Mouse (Mus musculus): ENCODE results near the gene Cd151. TPM values are rescaled to one million over a fixed set of nuclear protein-coding genes. Genes with fewer than 3 reads are reported as not detected.

Gene Cd151
- polyA plus RNA-seq, 1 experiment from 2014 or later = 49.6 TPM

DNA sequence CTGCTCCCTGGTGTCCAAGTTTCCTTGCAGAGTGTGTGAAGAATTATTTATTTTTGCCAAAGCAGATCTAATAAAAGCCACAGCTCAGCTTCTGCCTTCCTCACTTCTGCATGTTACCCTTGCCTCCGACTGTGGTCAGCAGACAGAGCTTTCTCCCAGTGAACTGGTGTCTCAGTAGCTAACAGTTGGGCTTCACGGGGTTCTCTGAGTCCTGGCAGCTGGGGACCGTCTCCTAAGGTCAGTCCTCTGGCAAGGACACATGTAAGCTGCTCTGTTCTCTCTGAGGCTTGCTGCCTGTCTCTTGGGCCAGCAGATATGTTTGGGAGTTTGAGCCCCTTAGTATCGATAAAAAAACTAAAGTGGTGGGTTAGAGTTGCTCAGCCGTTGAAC is 7.2 kb upstream of the Cd151 start:
- no peak overlapping the region for H3K4me3 ChIP-seq (ENCODE audit: low read depth, low read length)
- H3K4me1 ChIP-seq (ENCODE audit: insufficient read depth, low read depth, low read length) = peaks cover 40% of the 10 kb centered on the region
- DNase-seq (ENCODE audit: low spot score) = peak; percentile 20
- 42% methylated on average over 5 of the region's 5 CpGs for WGBS
- no peaks in the 10 kb centered on the region; the same call in 1 of the 2 replicates for H3K27me3 ChIP-seq (replicated peaks; ENCODE audit: insufficient read depth, low read length)
- ATAC-seq = no peak
- H3K36me3 ChIP-seq (ENCODE audit: insufficient read depth, low read length) = peaks cover 22% of the 10 kb centered on the region
- no peak overlapping the region for H3K9ac ChIP-seq (replicated peaks; ENCODE audit: low read depth)
- 0 out of 2 replicates have a peak overlapping the region, but pooled peaks have one; percentile 4 for H3K27ac ChIP-seq (ENCODE audit: low read length)
- no peaks in the 10 kb centered on the region for H3K9me3 ChIP-seq (ENCODE audit: low read length)
- TF ChIP-seq EP300 (IDR thresholded peaks at IDR 0.05) (no peak), CTCF (IDR thresholded peaks at IDR 0.05) (no peak)
- no peak overlapping the region for H3K4me2 ChIP-seq (replicated peaks; ENCODE audit: low read depth, low read length)

DNA sequence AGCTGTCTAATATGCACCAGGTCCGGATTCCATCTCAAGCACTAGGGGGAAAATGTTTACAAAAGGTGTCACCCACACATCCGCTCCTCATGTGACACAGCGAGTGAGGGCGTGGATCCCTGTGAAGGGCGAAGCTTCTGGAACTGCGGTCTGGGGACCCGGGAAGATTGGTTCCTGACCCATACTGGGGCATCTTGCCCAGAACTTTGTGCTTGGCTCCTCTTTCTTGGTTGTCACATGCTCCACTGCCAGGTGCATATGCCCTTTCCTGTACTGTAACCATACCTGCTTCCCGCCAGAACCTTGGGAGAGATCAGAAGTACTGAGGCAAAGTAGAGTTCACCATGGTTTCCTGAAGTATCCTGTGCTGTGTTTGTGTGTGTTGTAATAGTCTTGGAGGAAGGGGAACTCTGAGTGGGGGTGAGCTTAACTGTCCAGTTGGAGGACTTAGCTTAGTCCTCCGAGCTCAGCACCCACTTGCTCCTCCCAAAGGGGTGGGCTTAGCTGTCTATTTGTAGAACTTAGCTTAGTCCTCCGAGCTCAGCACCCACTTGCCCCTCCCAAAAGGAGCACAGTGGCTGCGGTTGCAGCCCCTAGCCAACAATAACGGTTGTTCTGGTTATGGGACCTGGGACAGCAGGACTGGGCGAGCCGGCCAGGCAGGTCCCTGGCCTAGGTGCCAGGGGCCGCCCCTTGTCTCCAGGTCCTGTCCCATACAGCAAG is 6.6 kb upstream of the Cd151 start, which contains the start of gene Cracr2b:
Gene Cracr2b, plus strand, starts transcription at position 704 of the 723 bp plus-strand sequence.
- Histone ChIP-seq H3K27me3 (replicated peaks; ENCODE audit: insufficient read depth, low read length) (no peaks in the 10 kb centered on the region; the same call in 1 of the 2 replicates), H3K4me2 (replicated peaks; ENCODE audit: low read depth, low read length) (peak within 1 kb of the TSS; percentile 89), H3K9ac (replicated peaks; ENCODE audit: low read depth) (peak within 1 kb of the TSS; percentile 65), H3K27ac (ENCODE audit: low read length) (peak within 1 kb of the TSS; percentile 89), H3K36me3 (ENCODE audit: insufficient read depth, low read length) (peaks cover 22% of the 10 kb centered on the region), H3K9me3 (ENCODE audit: low read length) (no peaks in the 10 kb centered on the region), H3K4me1 (ENCODE audit: insufficient read depth, low read depth, low read length) (peaks cover 41% of the 10 kb centered on the region), H3K4me3 (ENCODE audit: low read depth, low read length) (peak within 1 kb of the TSS; percentile 55)
- DNase-seq (ENCODE audit: low spot score) (peak; percentile 82), ATAC-seq (peak; percentile 24)
- TF ChIP-seq EP300 (IDR thresholded peaks at IDR 0.05) (no peak), CTCF (IDR thresholded peaks at IDR 0.05) (0 out of 2 replicates have a peak, but pooled peaks have one; percentile 2)
- 31% methylated on average over 15 of the region's 15 CpGs for WGBS

DNA sequence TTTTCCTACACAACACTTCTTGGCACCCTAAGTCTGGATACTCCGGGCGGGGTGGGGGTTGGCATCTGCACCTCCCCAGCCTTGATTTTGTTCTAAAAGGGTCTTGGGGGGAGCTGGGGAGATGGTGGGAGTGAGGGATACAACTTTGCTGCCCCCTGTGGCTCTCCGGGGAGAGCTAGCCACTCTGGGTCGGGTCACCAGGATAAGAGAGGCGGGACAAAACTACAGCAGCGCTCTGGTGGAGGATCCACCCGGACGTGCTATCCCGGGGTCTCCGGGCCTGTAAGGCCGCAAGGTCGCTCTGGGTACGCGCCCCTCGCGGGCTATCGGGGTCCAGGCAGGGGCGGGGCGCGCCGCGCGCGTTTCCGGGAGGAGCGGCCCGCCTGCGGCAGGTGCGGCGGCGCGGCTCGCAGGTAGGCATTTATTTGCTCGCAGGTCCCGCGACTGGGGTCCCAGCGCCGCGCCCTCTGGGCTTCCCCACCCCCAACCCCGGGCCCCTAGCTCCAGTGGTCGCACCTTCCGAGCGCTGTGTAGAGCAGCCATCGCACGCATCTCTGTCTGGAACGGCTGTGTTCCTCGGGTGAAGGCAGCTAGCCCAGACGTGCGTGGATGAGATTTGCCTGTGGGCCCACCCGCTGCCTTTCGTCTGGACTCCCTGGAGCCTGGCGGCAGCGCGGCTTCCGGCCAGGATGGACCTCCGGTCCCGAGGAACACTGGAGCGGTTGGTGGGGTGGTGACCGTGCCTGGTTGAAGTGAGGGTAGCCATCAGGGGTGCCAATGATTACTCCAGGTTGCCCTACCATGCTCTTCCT is 5.5 kb upstream of the Cd151 start:
- DNase-seq (ENCODE audit: low spot score) = peak; percentile 69
- TF ChIP-seq EP300 (IDR thresholded peaks at IDR 0.05) (no peak), CTCF (IDR thresholded peaks at IDR 0.05) (peak; percentile 47)
- H3K4me3 ChIP-seq (ENCODE audit: low read depth, low read length) = peak overlapping the region; percentile 55
- peak overlapping the region; percentile 65 for H3K9ac ChIP-seq (replicated peaks; ENCODE audit: low read depth)
- 2% methylated on average over 36 of the region's 59 CpGs for WGBS
- H3K27ac ChIP-seq (ENCODE audit: low read length) = peak overlapping the region; percentile 89
- H3K9me3 ChIP-seq (ENCODE audit: low read length) = no peaks in the 10 kb centered on the region
- peaks cover 37% of the 10 kb centered on the region for H3K4me1 ChIP-seq (ENCODE audit: insufficient read depth, low read depth, low read length)
- ATAC-seq = peak; percentile 12
- no peaks in the 10 kb centered on the region; the same call in 1 of the 2 replicates for H3K27me3 ChIP-seq (replicated peaks; ENCODE audit: insufficient read depth, low read length)
- H3K36me3 ChIP-seq (ENCODE audit: insufficient read depth, low read length) = peaks cover 22% of the 10 kb centered on the region
- H3K4me2 ChIP-seq (replicated peaks; ENCODE audit: low read depth, low read length) = peak overlapping the region; percentile 89

DNA sequence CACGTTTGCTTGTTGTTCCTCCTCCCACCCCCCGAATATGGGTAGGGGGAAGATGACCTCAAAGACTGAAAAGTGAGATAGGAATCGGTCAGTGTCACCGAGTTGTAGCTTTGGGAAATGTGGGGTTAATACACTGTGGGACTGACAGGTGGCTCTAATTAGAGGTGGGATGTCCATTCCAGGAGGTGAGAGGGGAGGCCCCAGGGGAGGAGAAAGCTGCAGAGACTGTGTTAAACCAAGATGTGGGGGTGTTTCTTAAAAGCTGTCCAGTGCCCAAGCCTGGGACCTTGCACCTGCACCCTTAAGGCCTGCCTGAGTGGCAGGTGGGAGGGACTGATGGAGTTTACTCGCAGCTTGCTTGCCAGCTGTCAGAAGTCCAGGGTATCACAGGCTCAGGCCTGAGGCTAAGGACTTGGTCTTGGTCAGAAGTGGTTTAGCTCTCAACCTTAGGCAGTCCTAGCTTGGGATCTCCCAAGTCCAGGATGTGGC is 4.8 kb upstream of the Cd151 start:
- no peak for TF ChIP-seq EP300 (IDR thresholded peaks at IDR 0.05)
- no peak for TF ChIP-seq CTCF (IDR thresholded peaks at IDR 0.05)
- Histone ChIP-seq H3K4me2 (replicated peaks; ENCODE audit: low read depth, low read length) (peak overlapping the region; percentile 89), H3K4me1 (ENCODE audit: insufficient read depth, low read depth, low read length) (peaks cover 38% of the 10 kb centered on the region), H3K27ac (ENCODE audit: low read length) (peak overlapping the region; percentile 89), H3K9ac (replicated peaks; ENCODE audit: low read depth) (peak overlapping the region; percentile 65), H3K36me3 (ENCODE audit: insufficient read depth, low read length) (peaks cover 21% of the 10 kb centered on the region), H3K4me3 (ENCODE audit: low read depth, low read length) (peak overlapping the region; percentile 55), H3K9me3 (ENCODE audit: low read length) (no peaks in the 10 kb centered on the region), H3K27me3 (replicated peaks; ENCODE audit: insufficient read depth, low read length) (no peaks in the 10 kb centered on the region; the same call in 1 of the 2 replicates)
- ATAC-seq = peak; percentile 13
- WGBS = 14% methylated on average over 5 of the region's 5 CpGs
- DNase-seq (ENCODE audit: low spot score) = peak; percentile 86

DNA sequence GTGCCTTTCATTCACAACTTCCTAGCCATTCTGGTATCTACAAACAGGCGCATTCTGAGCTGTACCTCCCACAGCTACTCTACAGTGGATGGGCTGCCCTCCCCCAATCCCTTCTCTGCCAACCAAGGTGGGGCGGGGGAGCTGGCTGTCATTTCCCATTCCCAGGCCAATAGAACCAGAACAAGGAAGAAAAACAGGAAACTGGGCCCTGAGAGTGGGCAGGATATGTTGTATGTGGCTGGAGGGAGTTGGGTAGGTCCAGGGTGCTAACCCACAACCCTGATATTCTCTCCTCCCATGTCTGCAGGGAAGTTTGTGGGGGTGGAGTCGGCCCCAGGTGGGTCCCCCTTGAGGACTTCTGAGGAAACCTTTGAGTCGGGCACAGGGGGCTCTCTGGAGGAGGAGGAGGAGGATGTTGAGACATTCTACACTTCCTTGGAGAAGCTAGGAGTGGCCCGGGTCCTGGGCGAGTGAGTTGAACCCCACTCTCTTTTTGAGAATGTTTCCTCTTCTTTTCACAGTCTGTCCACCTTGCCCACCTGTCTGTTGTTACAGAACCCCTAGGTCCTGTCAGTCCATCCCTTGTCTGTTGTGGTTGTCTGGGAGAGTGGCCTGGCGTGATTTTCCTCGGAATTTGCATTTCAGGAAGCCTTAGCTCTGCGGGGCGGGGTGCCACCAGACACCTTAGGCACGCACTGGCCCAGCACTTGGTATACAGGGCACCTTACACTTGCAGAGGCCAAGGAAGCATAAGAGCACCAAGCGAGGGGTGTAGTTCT is 3.2 kb upstream of the Cd151 start:
- H3K4me2 ChIP-seq (replicated peaks; ENCODE audit: low read depth, low read length) = peak overlapping the region; percentile 54
- H3K9me3 ChIP-seq (ENCODE audit: low read length) = no peaks in the 10 kb centered on the region
- peak overlapping the region; percentile 46 for H3K9ac ChIP-seq (replicated peaks; ENCODE audit: low read depth)
- H3K36me3 ChIP-seq (ENCODE audit: insufficient read depth, low read length) = peaks cover 7% of the 10 kb centered on the region; the same call in 1 of the 2 replicates
- ATAC-seq (peak; percentile 5), DNase-seq (ENCODE audit: low spot score) (peak; percentile 83)
- peak overlapping the region; percentile 28 for H3K4me3 ChIP-seq (ENCODE audit: low read depth, low read length)
- whole genome bisulfite sequencing = 23% methylated on average over 12 of the region's 12 CpGs
- H3K27me3 ChIP-seq (replicated peaks; ENCODE audit: insufficient read depth, low read length) = no peaks in the 10 kb centered on the region; the same call in 1 of the 2 replicates
- peak; percentile 85 for TF ChIP-seq EP300 (IDR thresholded peaks at IDR 0.05)
- TF ChIP-seq CTCF (IDR thresholded peaks at IDR 0.05) = no peak
- peaks cover 49% of the 10 kb centered on the region for H3K4me1 ChIP-seq (ENCODE audit: insufficient read depth, low read depth, low read length)
- peak overlapping the region; percentile 89 for H3K27ac ChIP-seq (ENCODE audit: low read length)

Measured in lung, postnatal 0 days (tissue).